Mouse (Mus musculus): ENCODE measurements around the gene Gm20830. TPM values are rescaled to one million over a fixed set of nuclear protein-coding genes. Genes with fewer than 3 reads are reported as not detected.
"Not testable (repeated sequence)": the region's sequence is repeated elsewhere in the genome, so short reads cannot be mapped to it uniquely, and the experiment has no call there.

The Gm20830 gene
- not detected in 2 replicates for polyA plus RNA-seq (2012; ENCODE audit: insufficient read depth, insufficient read length, low replicate concordance, missing spikeins)

DNA sequence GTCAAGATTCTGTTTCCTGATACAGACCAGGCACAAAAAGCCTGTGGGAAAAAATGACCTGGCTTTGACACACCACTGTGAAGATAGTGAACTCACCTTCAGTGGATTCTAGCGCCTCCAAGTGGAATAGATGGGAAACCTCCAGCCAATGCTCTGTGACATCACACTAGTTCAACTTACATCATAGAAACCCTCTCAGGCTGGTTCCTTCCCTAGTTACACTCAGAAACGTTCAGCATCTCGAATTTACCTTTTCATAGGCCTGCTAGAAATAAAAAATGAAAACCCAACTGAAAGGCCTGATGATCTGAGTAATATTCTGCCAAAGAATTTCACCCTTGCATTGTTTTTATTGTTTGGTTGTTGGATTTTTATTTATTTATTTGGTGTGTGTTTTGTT is at the start of gene Gm20830:
Gm20830 (minus strand) TSS at position 101 of the 400 bp plus-strand sequence.
- not testable (repeated sequence) for H3K4me1 ChIP-seq (ENCODE audit: control insufficient read depth, insufficient read depth, low read length); H3K4me3 ChIP-seq (ENCODE audit: insufficient read depth, low read depth, low read length); H3K27ac ChIP-seq (ENCODE audit: insufficient read depth, low read depth, low read length)
- 21% methylated on average over 3 of the region's 3 CpGs for WGBS

Other genes with a start within 250 kb of the Gm20830 start
- gene Gm21719, start 235.4 kb downstream of the Gm20830 start, polyA plus RNA-seq (2012; ENCODE audit: insufficient read depth, insufficient read length, low replicate concordance, missing spikeins): not detected in 2 replicates